Mouse (Mus musculus) gastrocnemius, adult 2 months (tissue): ENCODE measurements around the gene Llph. TPM values are rescaled to one million over a fixed set of nuclear protein-coding genes. Genes with fewer than 3 reads are reported as not detected.

Source experiments
- DNase-seq: peaks from one replicate; pipeline ENCODE4 v3.0.0; 2022
- H3K27ac ChIP-seq: fragments of 200-600 bp; 2 replicates; pipeline ENCODE4 v1.8.1; 2022; ENCODE audit warnings: mild to moderate bottlenecking
- H3K4me3 ChIP-seq: fragments of 200-600 bp; 2 replicates; pipeline ENCODE4 v1.8.1; 2022; ENCODE audit warnings: mild to moderate bottlenecking, moderate library complexity
- CTCF ChIP-seq: fragments of 200-600 bp; IDR thresholded peaks from 2 replicates; pipeline ENCODE4 v1.8.1; 2022; ENCODE audit warnings: antibody characterized with exemption, mild to moderate bottlenecking, moderate library complexity
- intact Hi-C: fragments of 180-260 bp; cut with DNase I; formaldehyde crosslinking; loops from one replicate; pipeline ENCODE4 v1.15.1; 2025
- long read RNA-seq, 2 experiments: library from polyadenylated mRNA; stranded (forward); transcript quantifications; one replicate each; pipeline ENCODE4 v2.0.0; 2021
- total RNA-seq, 2 experiments: library from RNA; stranded (reverse); gene quantifications; 2 replicates each; pipeline ENCODE4 v1.2.3; 2021

The Llph gene
- total RNA-seq: 10 to 100 TPM; 17.0 to 17.2 TPM
- long read RNA-seq, experiment 1, transcript Llph-201 (3 exons, 1,664 nt): major isoform, 21 of 22 reads
- long read RNA-seq, experiment 1, partial matches to known transcripts: 1 of 22 reads
- long read RNA-seq, experiment 1, other reads (novel, unspliced or antisense): 0 of 22 reads
- long read RNA-seq, experiment 2, transcript Llph-201 (3 exons, 1,664 nt): major isoform, 24 of 28 reads
- long read RNA-seq, experiment 2, partial matches to known transcripts: 3 of 28 reads
- long read RNA-seq, experiment 2, other reads (novel, unspliced or antisense): 0 of 28 reads

DNA sequence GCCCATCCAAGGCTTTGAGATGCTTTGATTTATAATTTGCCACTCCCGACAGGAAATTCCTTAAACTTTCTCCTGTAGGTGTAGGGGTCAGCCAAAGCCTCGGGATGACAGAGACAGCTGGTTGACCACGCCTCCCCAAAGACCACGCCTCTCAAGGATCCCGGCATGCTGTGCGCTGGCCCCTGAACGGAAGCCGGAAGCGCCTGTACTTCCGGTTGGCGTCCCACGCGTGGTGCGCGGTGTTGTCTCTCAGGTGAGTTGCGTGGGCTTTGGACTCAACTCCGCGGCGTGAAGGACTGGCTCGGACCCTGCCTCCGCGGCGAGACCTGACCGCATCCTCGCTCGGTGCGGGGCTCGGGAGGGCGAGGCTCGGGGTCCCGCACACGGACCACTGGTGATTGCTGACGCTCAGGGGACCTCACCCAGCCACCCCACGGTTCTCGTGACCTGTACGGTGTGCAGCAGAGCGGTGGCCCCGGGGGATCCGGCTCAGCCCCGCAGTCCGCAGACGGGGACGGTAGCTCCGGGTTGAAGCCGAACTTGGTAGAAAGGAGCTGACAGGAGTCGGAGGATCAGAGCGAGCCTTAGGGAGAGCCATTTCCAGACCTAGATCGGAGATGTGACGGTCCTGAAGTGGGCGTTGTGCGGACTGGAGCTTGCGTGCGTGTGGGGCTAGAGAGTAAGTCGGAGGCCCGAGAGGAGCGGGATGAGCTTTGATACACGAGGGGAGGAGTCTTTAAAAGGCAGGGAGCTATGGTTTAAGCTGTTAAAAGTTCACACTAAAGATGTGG lies at the start of gene Llph:
Gene Llph (plus strand): TSS at position 200 of the 791 bp plus-strand sequence.
- Histone ChIP-seq H3K4me3 (peak within 1 kb of the TSS; percentile 100), H3K27ac (peak within 1 kb of the TSS; percentile 91)
- intact Hi-C loops: loop anchor here (2.0 kb wide), 1 partner anchor 18 kb away; no protein-coding TSS in a partner anchor
- DNase-seq: peak; percentile 91
- TF ChIP-seq CTCF: no peak

GRCm38 (mm10) chr10:120182887-120183286 lies 44.0 kb upstream of the Llph start:
- intact Hi-C loops: loop anchor here (2.0 kb wide), 1 partner anchor 20 kb away; the partner anchor contains the start of gene Irak3
- Histone ChIP-seq H3K27ac (no peak overlapping the region), H3K4me3 (no peak overlapping the region)
- no peak for DNase-seq
- TF ChIP-seq CTCF: peak; percentile 52

DNA sequence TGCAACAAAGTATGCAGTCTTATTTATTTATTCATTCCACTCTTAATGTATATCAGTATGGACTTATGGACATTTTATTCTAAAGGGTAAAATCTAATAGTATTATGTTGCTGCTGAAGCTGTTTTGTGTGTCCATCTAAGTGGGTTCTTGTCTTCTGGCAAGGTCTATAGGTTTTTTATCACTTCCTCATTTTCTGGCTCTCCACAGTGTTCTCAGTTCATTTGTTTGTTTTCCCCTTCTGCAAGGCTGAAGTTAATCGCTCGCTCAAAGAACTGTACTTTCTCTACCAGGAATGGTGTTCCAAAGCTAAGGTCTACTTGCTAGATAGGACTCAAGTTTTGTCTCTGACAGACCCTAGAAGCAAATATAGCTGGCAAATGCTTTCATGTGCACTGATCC lies 43.5 kb upstream of the Llph start:
- intact Hi-C loops: loop anchor here (2.0 kb wide), 1 partner anchor 19 kb away; the partner anchor contains the start of gene Irak3
- no peak for TF ChIP-seq CTCF
- H3K27ac ChIP-seq: no peak overlapping the region
- no peak overlapping the region for H3K4me3 ChIP-seq
- DNase-seq: no peak

DNA sequence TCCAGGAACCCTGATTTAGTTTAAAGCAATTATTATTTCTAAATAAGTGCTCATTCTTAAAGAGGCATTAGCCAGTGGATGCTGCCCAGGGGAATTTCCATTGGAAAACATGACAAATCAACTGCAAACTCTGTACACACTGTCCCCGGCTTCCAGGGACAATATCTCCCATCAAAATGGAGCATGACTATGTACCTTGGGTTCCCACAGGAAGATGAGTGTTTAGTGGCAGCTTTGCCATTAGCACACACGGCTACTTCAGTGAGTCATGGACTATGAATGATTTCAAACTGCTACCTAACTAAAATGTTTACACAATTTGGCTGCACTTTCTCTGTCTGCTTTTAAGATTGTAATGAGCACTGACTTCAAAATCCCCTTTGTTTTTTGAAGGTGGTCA lies 38.4 kb upstream of the Llph start:
- peak overlapping the region; percentile 4; the same call in 1 of the 2 replicates for H3K27ac ChIP-seq
- no peak for TF ChIP-seq CTCF
- DNase-seq: no peak
- no peak overlapping the region for H3K4me3 ChIP-seq
- intact Hi-C loops: no loop called here

DNA sequence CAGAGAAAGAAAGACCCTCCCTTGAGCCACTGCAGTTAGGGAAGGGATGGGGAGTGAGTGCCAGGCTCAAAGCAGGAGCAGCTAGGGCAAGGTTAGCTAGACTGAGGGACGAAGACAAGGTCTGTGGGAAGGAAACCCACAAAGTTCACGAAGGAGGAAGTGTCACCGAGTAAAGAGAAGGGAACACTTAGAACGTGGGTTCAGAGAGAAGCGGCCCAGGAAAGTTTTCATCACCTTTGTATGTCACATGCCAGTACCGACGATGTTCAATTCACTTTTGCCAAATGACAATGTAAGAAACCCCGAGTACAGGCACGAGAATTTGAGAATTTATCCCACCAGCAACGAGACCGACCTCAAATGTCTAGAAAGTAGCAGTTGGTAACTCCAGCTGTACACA lies 37.6 kb upstream of the Llph start:
- no peak for DNase-seq
- intact Hi-C loops: no loop called here
- TF ChIP-seq CTCF: no peak
- Histone ChIP-seq H3K27ac (no peak overlapping the region; the same call in 1 of the 2 replicates), H3K4me3 (no peak overlapping the region)

GRCm38 (mm10) chr10:120189782-120190181 lies 37.1 kb upstream of the Llph start:
- DNase-seq: no peak
- no peak overlapping the region for H3K27ac ChIP-seq
- TF ChIP-seq CTCF: no peak
- intact Hi-C loops: no loop called here
- no peak overlapping the region for H3K4me3 ChIP-seq

GRCm38 (mm10) chr10:120191165-120191564 lies 35.7 kb upstream of the Llph start:
- TF ChIP-seq CTCF: no peak
- DNase-seq: no peak
- Histone ChIP-seq H3K4me3 (no peak overlapping the region), H3K27ac (no peak overlapping the region)
- intact Hi-C loops: no loop called here

GRCm38 (mm10) chr10:120192278-120192677 lies 34.6 kb upstream of the Llph start:
- Histone ChIP-seq H3K4me3 (no peak overlapping the region), H3K27ac (no peak overlapping the region)
- intact Hi-C loops: no loop called here
- no peak for DNase-seq
- no peak for TF ChIP-seq CTCF

GRCm38 (mm10) chr10:120193255-120193654 lies 33.6 kb upstream of the Llph start:
- Histone ChIP-seq H3K27ac (no peak overlapping the region), H3K4me3 (no peak overlapping the region)
- TF ChIP-seq CTCF: no peak
- intact Hi-C loops: no loop called here
- no peak for DNase-seq

- no peak for TF ChIP-seq CTCF
- no peak overlapping the region for H3K4me3 ChIP-seq
- intact Hi-C loops: no loop called here
- no peak for DNase-seq
- no peak overlapping the region for H3K27ac ChIP-seq
Observed at GRCm38 (mm10) chr10:120197061-120197835, 29.6 kb upstream of the Llph start.

GRCm38 (mm10) chr10:120201131-120201921 lies 25.5 kb upstream of the Llph start, which contains the start of gene Tmbim4:
Gene Tmbim4, plus strand, starts transcription at chr10:120201590.
- no peak for TF ChIP-seq CTCF
- peak within 1 kb of the TSS; percentile 89 for H3K4me3 ChIP-seq
- DNase-seq: peak; percentile 92
- H3K27ac ChIP-seq: peak within 1 kb of the TSS; percentile 92
- intact Hi-C loops: no loop called here

DNA sequence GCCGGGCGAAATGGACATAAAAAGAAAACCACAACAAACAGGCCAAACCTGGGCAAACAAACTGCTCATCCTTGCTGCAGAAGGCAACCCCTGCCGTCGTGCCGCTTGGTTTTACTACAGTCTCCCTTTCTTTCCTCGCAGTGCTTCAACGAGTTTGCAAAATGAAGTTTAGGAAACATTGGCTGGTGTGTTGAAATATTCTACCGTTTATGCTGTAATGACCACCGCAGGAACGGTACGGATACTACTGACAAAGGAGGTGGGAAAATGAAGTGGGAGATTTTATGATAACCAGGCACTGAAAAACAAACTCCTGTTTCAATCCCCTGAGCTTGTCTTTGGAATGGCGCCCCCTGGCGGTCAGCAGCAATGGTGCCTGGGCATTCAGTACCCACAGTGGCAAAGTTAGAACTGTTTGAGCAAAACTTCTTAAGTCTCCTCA lies 24.9 kb upstream of the Llph start, which contains the start of gene Irak3:
Gene Irak3 (minus strand): TSS at position 170 of the 442 bp plus-strand sequence.
- intact Hi-C loops: loop anchor here (2.0 kb wide), 1 partner anchor 19 kb away; no protein-coding TSS in a partner anchor
- Histone ChIP-seq H3K4me3 (peak within 1 kb of the TSS; percentile 89), H3K27ac (peak within 1 kb of the TSS; percentile 92)
- peak; percentile 100; the same call in 1 of the 2 replicates for TF ChIP-seq CTCF
- DNase-seq: peak; percentile 90
